Mouse (Mus musculus): ENCODE results near the gene Gm42372. TPM values are rescaled to one million over a fixed set of nuclear protein-coding genes. Genes with fewer than 3 reads are reported as not detected.

Gm42372 gene
- polyA plus RNA-seq, 1 experiment from 2014 or later = 0.26 TPM

DNA sequence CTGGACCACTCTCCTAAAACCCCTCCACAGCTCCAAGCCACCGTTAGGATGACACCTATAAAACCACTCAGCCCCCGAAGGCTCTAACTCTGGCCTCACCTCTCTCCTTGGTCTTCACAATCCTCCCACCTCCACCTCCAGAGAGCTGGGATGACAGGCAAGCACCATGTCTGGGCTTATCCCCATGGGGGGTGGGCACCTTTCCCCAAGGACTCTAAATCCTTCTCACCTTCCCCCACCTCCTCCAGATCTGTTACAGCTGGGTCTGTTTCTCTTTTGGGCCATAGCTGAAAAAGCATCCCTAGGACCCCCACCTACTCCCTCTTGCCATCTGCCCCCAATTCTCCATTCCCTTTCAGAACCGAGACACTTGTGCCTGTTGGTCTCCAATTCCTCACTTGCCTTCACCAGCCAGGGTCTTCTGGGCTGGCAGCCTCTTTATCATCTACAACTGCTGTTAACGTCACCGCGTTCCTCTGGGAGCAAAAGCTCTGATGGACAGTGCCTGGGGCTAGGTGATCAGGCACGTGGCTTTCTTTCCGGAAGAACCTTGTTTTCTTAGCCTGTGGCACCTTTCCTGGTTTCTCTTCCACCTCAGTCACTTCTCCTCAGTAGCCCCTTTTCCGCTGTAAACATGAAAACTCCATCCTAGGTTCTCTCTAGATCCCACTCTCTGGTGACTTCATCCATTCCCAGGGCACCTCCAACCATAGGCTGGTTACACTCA, 43.2 kb downstream of the Gm42372 start:
- H3K36me3 ChIP-seq = peaks cover 37% of the 10 kb centered on the region
- peak overlapping the region; percentile 77; the same call in 1 of the 2 replicates for H3K9ac ChIP-seq (replicated peaks)
- 65% methylated on average over 9 of the region's 9 CpGs for WGBS
- peak overlapping the region; percentile 82 for H3K4me3 ChIP-seq (replicated peaks)
- peak overlapping the region; percentile 76 for H3K4me2 ChIP-seq
- ATAC-seq (ENCODE audit: insufficient number of reproducible peaks, insufficient read depth, low FRiP score, low TSS enrichment, low read depth) = no peak
- H3K9me3 ChIP-seq = no peaks in the 10 kb centered on the region
- peaks cover 40% of the 10 kb centered on the region for H3K4me1 ChIP-seq (replicated peaks)
- H3K27ac ChIP-seq = no peak overlapping the region
- no peaks in the 10 kb centered on the region for H3K27me3 ChIP-seq

DNA sequence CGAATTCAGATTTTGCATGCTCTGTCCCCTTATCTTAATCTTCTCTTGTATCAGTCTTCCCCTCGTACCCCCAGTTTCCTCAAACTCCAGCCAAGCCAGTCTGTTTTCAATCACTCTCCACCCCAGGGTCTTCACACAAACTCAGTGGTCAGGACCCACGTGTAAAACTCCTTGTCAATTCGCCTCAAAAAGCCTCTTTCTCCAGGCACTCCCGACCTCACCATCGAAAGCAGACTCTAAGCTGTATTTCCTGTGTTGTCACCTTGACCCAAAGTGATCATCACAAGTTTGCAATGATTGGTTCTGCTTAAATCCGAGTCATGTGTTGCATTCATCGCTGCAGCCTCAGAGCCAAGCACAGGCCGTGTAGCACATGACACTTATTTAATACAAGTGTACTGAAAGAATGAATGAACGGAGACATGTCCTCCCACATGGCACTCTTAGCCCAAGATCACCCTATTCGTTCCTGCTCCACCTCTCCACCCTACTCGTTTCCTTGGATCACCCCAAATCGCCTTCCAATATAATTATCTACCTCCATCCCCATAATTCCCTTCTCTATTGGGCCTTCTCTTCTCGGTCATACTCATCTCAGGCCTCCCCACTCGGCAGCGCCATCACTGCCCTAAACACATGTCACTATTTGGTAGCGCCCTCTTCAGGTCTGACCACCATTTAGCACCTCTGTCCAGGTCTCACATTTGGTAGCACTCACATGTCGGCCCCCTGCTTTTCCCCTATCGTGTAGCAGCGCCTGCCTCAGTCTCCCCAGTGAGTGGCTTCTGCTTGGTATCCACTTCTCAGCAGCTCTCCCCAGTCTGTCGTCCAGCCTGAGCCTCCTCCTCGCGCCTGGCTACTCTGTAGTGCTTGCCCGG, 44.1 kb downstream of the Gm42372 start:
- Histone ChIP-seq H3K27me3 (no peaks in the 10 kb centered on the region), H3K36me3 (peaks cover 35% of the 10 kb centered on the region), H3K4me2 (peak overlapping the region; percentile 76), H3K4me3 (replicated peaks) (peak overlapping the region; percentile 82), H3K9me3 (no peaks in the 10 kb centered on the region), H3K27ac (peak overlapping the region; percentile 70), H3K9ac (replicated peaks) (peak overlapping the region; percentile 77), H3K4me1 (replicated peaks) (peaks cover 40% of the 10 kb centered on the region)
- peak; percentile 48 for ATAC-seq (ENCODE audit: insufficient number of reproducible peaks, insufficient read depth, low FRiP score, low TSS enrichment, low read depth)
- WGBS = 7% methylated on average over 24 of the region's 24 CpGs

DNA sequence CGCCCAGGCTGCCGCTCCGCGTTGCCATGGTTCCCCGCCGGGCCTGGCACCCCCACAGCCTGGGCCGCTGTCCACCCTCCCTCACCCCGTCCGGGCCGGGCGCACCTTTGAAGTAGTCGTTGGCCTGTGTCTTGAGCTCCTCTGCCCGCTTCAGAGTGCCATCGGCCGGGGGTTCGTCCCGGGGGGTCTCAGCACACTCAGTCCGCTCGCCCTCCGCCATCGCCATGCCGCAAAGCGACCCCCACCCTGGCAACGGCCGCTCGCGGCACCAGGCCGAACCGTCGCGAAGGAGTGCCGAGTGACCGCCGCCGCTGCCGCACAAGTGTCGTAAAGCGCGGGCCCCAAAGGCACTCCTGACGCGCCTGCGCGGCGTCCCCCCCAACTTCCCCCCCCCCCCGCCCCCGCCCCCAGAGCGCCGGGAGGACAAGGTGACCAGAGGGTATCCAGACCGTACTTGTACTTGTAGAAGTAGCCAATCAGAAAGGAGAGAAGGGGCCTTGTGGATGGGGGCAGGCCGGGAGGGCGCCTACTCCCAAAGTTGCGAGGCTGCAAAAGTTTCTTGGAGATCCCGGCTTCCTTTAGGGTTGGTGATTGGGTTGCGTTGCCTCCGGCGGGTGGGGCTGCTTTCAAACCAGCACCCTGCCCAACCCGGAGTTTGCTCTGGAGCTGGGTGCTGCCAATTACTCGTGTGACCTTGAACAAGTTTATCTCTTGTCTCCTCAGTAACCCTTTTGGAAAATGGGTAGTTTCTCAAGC, 44.9 kb downstream of the Gm42372 start, which contains the start of gene Ppp5c:
Gene Ppp5c (minus strand): TSS at position 337 of the 756 bp plus-strand sequence.
- no peaks in the 10 kb centered on the region for H3K27me3 ChIP-seq
- peak within 1 kb of the TSS; percentile 76 for H3K4me2 ChIP-seq
- WGBS = under 1% methylated on average over 41 of the region's 58 CpGs
- H3K27ac ChIP-seq = peak within 1 kb of the TSS; percentile 70
- H3K36me3 ChIP-seq = peaks cover 35% of the 10 kb centered on the region
- peak; percentile 84 for ATAC-seq (ENCODE audit: insufficient number of reproducible peaks, insufficient read depth, low FRiP score, low TSS enrichment, low read depth)
- H3K9me3 ChIP-seq = no peaks in the 10 kb centered on the region
- H3K9ac ChIP-seq (replicated peaks) = peak within 1 kb of the TSS; percentile 77
- H3K4me3 ChIP-seq (replicated peaks) = peak within 1 kb of the TSS; percentile 82
- H3K4me1 ChIP-seq (replicated peaks) = peaks cover 40% of the 10 kb centered on the region

DNA sequence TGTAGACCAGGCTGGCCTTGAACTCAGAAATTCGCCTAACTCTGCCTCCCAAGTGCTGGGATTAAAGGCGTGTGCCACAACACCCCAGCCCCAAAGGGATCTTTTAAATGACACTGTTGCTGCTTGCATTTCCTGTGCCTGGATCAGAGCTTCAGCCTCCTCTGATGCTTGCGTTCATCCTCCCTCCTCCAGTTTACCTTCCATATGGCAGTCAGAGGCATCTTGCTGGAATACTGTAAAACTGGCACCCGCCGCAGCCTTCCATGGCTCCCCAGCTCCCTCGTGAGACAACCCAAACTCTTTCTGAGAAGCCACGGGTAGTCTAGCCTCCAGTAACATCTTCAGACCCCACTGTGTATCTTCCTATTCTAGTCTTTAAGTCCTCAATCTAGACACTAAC, 46.0 kb downstream of the Gm42372 start:
- Histone ChIP-seq H3K9ac (replicated peaks) (no peak overlapping the region), H3K4me2 (no peak overlapping the region), H3K9me3 (no peaks in the 10 kb centered on the region), H3K4me1 (replicated peaks) (peaks cover 32% of the 10 kb centered on the region), H3K36me3 (peaks cover 34% of the 10 kb centered on the region), H3K4me3 (replicated peaks) (no peak overlapping the region), H3K27me3 (no peaks in the 10 kb centered on the region), H3K27ac (no peak overlapping the region)
- no peak for ATAC-seq (ENCODE audit: insufficient number of reproducible peaks, insufficient read depth, low FRiP score, low TSS enrichment, low read depth)
- 81% methylated on average over 7 of the region's 7 CpGs for WGBS

DNA sequence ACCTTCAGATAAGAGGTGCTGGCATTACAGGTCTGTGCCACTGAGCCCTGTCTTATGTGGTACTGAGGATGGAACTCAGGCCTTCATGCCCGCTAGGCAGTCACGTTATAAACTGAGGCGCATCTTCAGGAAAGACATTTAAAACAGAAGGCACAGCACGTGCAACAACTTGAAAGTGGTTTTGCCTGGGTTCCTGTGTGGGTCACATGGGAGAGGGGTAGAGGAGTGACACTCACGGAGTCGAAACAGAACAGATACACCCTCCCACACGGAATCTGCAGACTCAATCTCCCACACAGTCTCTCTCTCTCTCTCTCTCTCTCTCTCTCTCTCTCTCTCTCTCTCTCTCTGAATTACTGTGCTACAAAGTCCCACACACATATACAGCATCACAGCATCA, 47.4 kb downstream of the Gm42372 start:
- no peak overlapping the region for H3K4me3 ChIP-seq (replicated peaks)

More for the DNA sequence above, 47.4 kb downstream of the Gm42372 start:
- no peak overlapping the region for H3K27ac ChIP-seq
- WGBS = 76% methylated on average over 7 of the region's 7 CpGs
- no peak for ATAC-seq (ENCODE audit: insufficient number of reproducible peaks, insufficient read depth, low FRiP score, low TSS enrichment, low read depth)
- no peak overlapping the region for H3K9ac ChIP-seq (replicated peaks)
- H3K27me3 ChIP-seq = no peaks in the 10 kb centered on the region
- H3K4me2 ChIP-seq = no peak overlapping the region
- H3K36me3 ChIP-seq = peaks cover 38% of the 10 kb centered on the region
- H3K9me3 ChIP-seq = no peaks in the 10 kb centered on the region
- peaks cover 19% of the 10 kb centered on the region for H3K4me1 ChIP-seq (replicated peaks)

Other genes with a start within 250 kb of the Gm42372 start
- 239 and 245 TPM in 2 replicates for gene Ap2s1, start 244.7 kb upstream of the Gm42372 start, polyA plus RNA-seq (2016; fragmentation: Nextera tagmentation; extraction: Ambion mirVana)
- gene Slc1a5, start 201.7 kb upstream of the Gm42372 start, polyA plus RNA-seq (2016; fragmentation: Nextera tagmentation; extraction: Ambion mirVana) = 43.7 and 48.7 TPM in 2 replicates
- gene Strn4, start 167.2 kb upstream of the Gm42372 start, polyA plus RNA-seq (2016; fragmentation: Nextera tagmentation; extraction: Ambion mirVana) = 148 and 155 TPM in 2 replicates
- gene Fkrp, start 166.4 kb upstream of the Gm42372 start, polyA plus RNA-seq (2016; fragmentation: Nextera tagmentation; extraction: Ambion mirVana) = 33.1 and 34.8 TPM in 2 replicates
- gene Prkd2, start 140.2 kb upstream of the Gm42372 start, polyA plus RNA-seq (2016; fragmentation: Nextera tagmentation; extraction: Ambion mirVana) = 16.0 and 16.2 TPM in 2 replicates
- 9.8 and 12.5 TPM in 2 replicates for gene Dact3, start 107.8 kb upstream of the Gm42372 start, polyA plus RNA-seq (2016; fragmentation: Nextera tagmentation; extraction: Ambion mirVana)
- gene Gng8, start 91.3 kb upstream of the Gm42372 start, polyA plus RNA-seq (2016; fragmentation: Nextera tagmentation; extraction: Ambion mirVana) = 13.2 and 16.2 TPM in 2 replicates
- 0.96 and 1.1 TPM in 2 replicates for gene Ptgir, start 76.6 kb upstream of the Gm42372 start, polyA plus RNA-seq (2016; fragmentation: Nextera tagmentation; extraction: Ambion mirVana)
- gene Calm3, start 59.0 kb upstream of the Gm42372 start, polyA plus RNA-seq (2016; fragmentation: Nextera tagmentation; extraction: Ambion mirVana) = 108 and 123 TPM in 2 replicates
- gene Pnmal2, start 38.4 kb upstream of the Gm42372 start, polyA plus RNA-seq (2016; fragmentation: Nextera tagmentation; extraction: Ambion mirVana) = 16.6 and 16.9 TPM in 2 replicates
- 1.4 and 1.5 TPM in 2 replicates for gene Pnmal1, start 23.4 kb upstream of the Gm42372 start, polyA plus RNA-seq (2016; fragmentation: Nextera tagmentation; extraction: Ambion mirVana)
- gene Ccdc8, start 9.6 kb downstream of the Gm42372 start, polyA plus RNA-seq (2016; fragmentation: Nextera tagmentation; extraction: Ambion mirVana) = 22.1 and 35.2 TPM in 2 replicates
- gene Ppp5c, start 44.8 kb downstream of the Gm42372 start, polyA plus RNA-seq (2016; fragmentation: Nextera tagmentation; extraction: Ambion mirVana) = 126 TPM in 2 replicates
- gene Hif3a, start 79.3 kb downstream of the Gm42372 start, polyA plus RNA-seq (2016; fragmentation: Nextera tagmentation; extraction: Ambion mirVana) = 10.8 and 11.3 TPM in 2 replicates
- 0.12 and 0.14 TPM in 2 replicates for gene Psg16, start 91.0 kb downstream of the Gm42372 start, polyA plus RNA-seq (2016; fragmentation: Nextera tagmentation; extraction: Ambion mirVana)
- gene Ceacam3, start 167.2 kb downstream of the Gm42372 start, polyA plus RNA-seq (2016; fragmentation: Nextera tagmentation; extraction: Ambion mirVana) = not detected in 2 replicates
- not detected in 2 replicates for gene Psg29, start 220.4 kb downstream of the Gm42372 start, polyA plus RNA-seq (2016; fragmentation: Nextera tagmentation; extraction: Ambion mirVana)